In genomic region chr14:93463360-93463892, GRCm38 (mm10) we compare ENCODE assay signal across 28 mouse cellular contexts.
DNase-seq lines count a peak whose midpoint lies in the region; ATAC-seq and TF ChIP-seq lines count a peak whose summit lies in the region.
"Had no signal": no experiment of that assay in that cellular context is flagged by ENCODE, and none has a peak within 500 bp of the region (broad histone marks: within the 10 kb centered on the region; RNA-seq: fewer than 3 reads in every experiment).

No protein-coding gene starts in this region.

- no peaks in the 10 kb centered on the region for H3K9me3 ChIP-seq in embryonic facial prominence, embryonic 14.5 days (ENCODE audit: control insufficient read depth, low read length)
- H3K9me3 ChIP-seq in embryonic facial prominence, embryonic 10.5 days: no peaks in the 10 kb centered on the region
- H3K9me3 ChIP-seq in limb, embryonic 11.5 days (ENCODE audit: control insufficient read depth, low read length): no peaks in the 10 kb centered on the region
- H3K9me3 ChIP-seq in limb, embryonic 10.5 days (replicated peaks): no peaks in the 10 kb centered on the region
- H3K9me3 ChIP-seq in forebrain, postnatal 0 days (ENCODE audit: low read length): no peaks in the 10 kb centered on the region
- H3K9me3 ChIP-seq: heart, embryonic 13.5 days; hindbrain, embryonic 15.5 days; kidney, embryonic 15.5 days; liver, embryonic 15.5 days; lung, embryonic 15.5 days; midbrain, embryonic 10.5 days; neural tube, embryonic 12.5 days had no signal

- WGBS in embryonic facial prominence, embryonic 14.5 days: 72% methylated on average over 4 of the region's 4 CpGs
- WGBS in embryonic facial prominence, embryonic 10.5 days: 92% methylated on average over 4 of the region's 4 CpGs
- WGBS in limb, embryonic 11.5 days: 47% methylated on average over 4 of the region's 4 CpGs
- WGBS in limb, embryonic 10.5 days: 81% methylated on average over 4 of the region's 4 CpGs
- WGBS in forebrain, postnatal 0 days: 67% methylated on average over 4 of the region's 4 CpGs

- no peaks in the 10 kb centered on the region for H3K4me1 ChIP-seq in embryonic facial prominence, embryonic 14.5 days (ENCODE audit: control insufficient read depth, insufficient read depth, low read length)
- H3K4me1 ChIP-seq in embryonic facial prominence, embryonic 10.5 days: no peaks in the 10 kb centered on the region
- no peaks in the 10 kb centered on the region for H3K4me1 ChIP-seq in limb, embryonic 11.5 days (ENCODE audit: control insufficient read depth, insufficient read depth, low read length)
- H3K4me1 ChIP-seq in limb, embryonic 10.5 days: peaks cover 9% of the 10 kb centered on the region; the same call in 1 of the 2 replicates
- no peaks in the 10 kb centered on the region for H3K4me1 ChIP-seq in forebrain, postnatal 0 days (ENCODE audit: insufficient read depth)
- H3K4me1 ChIP-seq: hindbrain, embryonic 15.5 days; kidney, embryonic 15.5 days; liver, embryonic 15.5 days; lung, embryonic 15.5 days; midbrain, embryonic 10.5 days; neural tube, embryonic 12.5 days had no signal

- no peak overlapping the region for H3K4me3 ChIP-seq in embryonic facial prominence, embryonic 14.5 days (ENCODE audit: low read depth, low read length)
- H3K4me3 ChIP-seq in embryonic facial prominence, embryonic 10.5 days: no peak overlapping the region
- H3K4me3 ChIP-seq in limb, embryonic 11.5 days (ENCODE audit: low read depth, low read length): no peak overlapping the region
- no peak overlapping the region for H3K4me3 ChIP-seq in limb, embryonic 10.5 days
- no peak overlapping the region for H3K4me3 ChIP-seq in forebrain, postnatal 0 days (ENCODE audit: low read depth, low read length)
- H3K4me3 ChIP-seq: heart, embryonic 13.5 days; hindbrain, embryonic 15.5 days; kidney, embryonic 15.5 days; layer of hippocampus, adult 2 months; left cerebral cortex, adult 2 months; liver, embryonic 15.5 days; lung, embryonic 15.5 days; midbrain, embryonic 10.5 days; myocyte; neural tube, embryonic 12.5 days had no signal

- no peak for ATAC-seq in embryonic facial prominence, embryonic 14.5 days (ENCODE audit: low read depth)
- ATAC-seq in limb, embryonic 11.5 days (ENCODE audit: insufficient number of reproducible peaks, low FRiP score, low TSS enrichment, low read depth): peak; percentile 72
- no peak for ATAC-seq in forebrain, postnatal 0 days
- no peak for ATAC-seq in granulocyte monocyte progenitor cell, adult 5-6 weeks (replicated peaks; ENCODE audit: poor library complexity, severe bottlenecking)
- ATAC-seq: CD4-positive, CD25-positive, alpha-beta regulatory T cell, adult 4 months; midbrain, embryonic 16.5 days had no signal

- H3K27ac ChIP-seq in embryonic facial prominence, embryonic 14.5 days (replicated peaks; ENCODE audit: low read depth, low read length): no peak overlapping the region
- H3K27ac ChIP-seq in embryonic facial prominence, embryonic 10.5 days (replicated peaks): no peak overlapping the region
- H3K27ac ChIP-seq in limb, embryonic 11.5 days (replicated peaks; ENCODE audit: low read depth, low read length): no peak overlapping the region
- H3K27ac ChIP-seq in limb, embryonic 10.5 days: no peak overlapping the region
- no peak overlapping the region for H3K27ac ChIP-seq in forebrain, postnatal 0 days (ENCODE audit: low read depth, low read length)
- H3K27ac ChIP-seq: heart, embryonic 13.5 days; hindbrain, embryonic 15.5 days; kidney, embryonic 15.5 days; layer of hippocampus, adult 2 months; left cerebral cortex, adult 2 months; liver, embryonic 15.5 days; lung, embryonic 15.5 days; midbrain, embryonic 10.5 days; neural tube, embryonic 12.5 days; stomach, postnatal 0 days had no signal

- DNase-seq in embryonic facial prominence, embryonic 14.5 days (ENCODE audit: low spot score): peak; percentile 17
- no peak for DNase-seq in embryonic facial prominence, embryonic 10.5 days (ENCODE audit: low spot score)
- DNase-seq in limb, embryonic 11.5 days (ENCODE audit: low spot score): peak; percentile 27
- DNase-seq in limb, embryonic 10.5 days (ENCODE audit: low spot score): no peak
- DNase-seq in forebrain, postnatal 0 days: peak; percentile 12
- DNase-seq in thymus, postnatal 25 days: no peak
- DNase-seq: adrenal gland, postnatal 14 days; cerebellum, adult 8-10 months; heart, postnatal 10 days; kidney, adult 18-20 months; kidney, postnatal 25 days; right cerebral cortex, adult 18-20 months; spleen, adult 18-20 months; thymus, adult 18-20 months had no signal

- no peak for TF ChIP-seq CTCF in forebrain, postnatal 0 days (IDR thresholded peaks at IDR 0.05; ENCODE audit: low read depth)

- no peaks in the 10 kb centered on the region for H3K36me3 ChIP-seq in embryonic facial prominence, embryonic 14.5 days (ENCODE audit: control insufficient read depth, insufficient read depth, low read length)
- H3K36me3 ChIP-seq in embryonic facial prominence, embryonic 10.5 days (replicated peaks): no peaks in the 10 kb centered on the region
- no peaks in the 10 kb centered on the region for H3K36me3 ChIP-seq in limb, embryonic 11.5 days (ENCODE audit: control insufficient read depth, insufficient read depth, low read length)
- H3K36me3 ChIP-seq in limb, embryonic 10.5 days: no peaks in the 10 kb centered on the region
- no peaks in the 10 kb centered on the region for H3K36me3 ChIP-seq in forebrain, postnatal 0 days (ENCODE audit: insufficient read depth)
- H3K36me3 ChIP-seq: heart, embryonic 13.5 days; hindbrain, embryonic 15.5 days; kidney, embryonic 15.5 days; liver, embryonic 15.5 days; lung, embryonic 15.5 days; midbrain, embryonic 10.5 days; neural tube, embryonic 12.5 days had no signal

- no peak overlapping the region for H3K9ac ChIP-seq in embryonic facial prominence, embryonic 14.5 days (ENCODE audit: low read depth, low read length)
- H3K9ac ChIP-seq in limb, embryonic 11.5 days (ENCODE audit: low read length): no peak overlapping the region
- no peak overlapping the region for H3K9ac ChIP-seq in forebrain, postnatal 0 days
- H3K9ac ChIP-seq: heart, embryonic 13.5 days; hindbrain, embryonic 15.5 days; kidney, embryonic 15.5 days; liver, embryonic 15.5 days; lung, embryonic 15.5 days; neural tube, embryonic 12.5 days had no signal

- no peaks in the 10 kb centered on the region for H3K27me3 ChIP-seq in embryonic facial prominence, embryonic 14.5 days (replicated peaks; ENCODE audit: control insufficient read depth, insufficient read depth, low read length)
- H3K27me3 ChIP-seq in embryonic facial prominence, embryonic 10.5 days (replicated peaks; ENCODE audit: low read depth, poor library complexity, severe bottlenecking): no peaks in the 10 kb centered on the region
- H3K27me3 ChIP-seq in limb, embryonic 11.5 days (ENCODE audit: control insufficient read depth, insufficient read depth, low read length): no peaks in the 10 kb centered on the region
- no peaks in the 10 kb centered on the region for H3K27me3 ChIP-seq in limb, embryonic 10.5 days (ENCODE audit: low read depth, poor library complexity, severe bottlenecking)
- H3K27me3 ChIP-seq in forebrain, postnatal 0 days (ENCODE audit: insufficient read depth, low read length): no peaks in the 10 kb centered on the region
- H3K27me3 ChIP-seq: heart, embryonic 13.5 days; hindbrain, embryonic 15.5 days; kidney, embryonic 15.5 days; liver, embryonic 15.5 days; lung, embryonic 15.5 days; neural tube, embryonic 12.5 days had no signal

- no peak overlapping the region for H3K4me2 ChIP-seq in embryonic facial prominence, embryonic 14.5 days (ENCODE audit: low read depth, low read length)
- no peak overlapping the region for H3K4me2 ChIP-seq in limb, embryonic 11.5 days (ENCODE audit: low read depth, severe bottlenecking)
- no peak overlapping the region for H3K4me2 ChIP-seq in forebrain, postnatal 0 days (ENCODE audit: low read depth)
- H3K4me2 ChIP-seq: heart, embryonic 13.5 days; hindbrain, embryonic 15.5 days; kidney, embryonic 15.5 days; liver, embryonic 15.5 days; lung, embryonic 15.5 days; neural tube, embryonic 12.5 days had no signal

Comparison
In these comparisons a context has a peak if more than half of its experiments do, and no peak if none do; other contexts are left out.
1. DNase-seq: peak in embryonic facial prominence, embryonic 14.5 days (single experiment), limb, embryonic 11.5 days (single experiment) and forebrain, postnatal 0 days (single experiment); none in embryonic facial prominence, embryonic 10.5 days (single experiment), limb, embryonic 10.5 days (single experiment) and thymus, postnatal 25 days (single experiment).